15 mouse cellular contexts compared by ENCODE assay signal in genomic region chr19:56679213-56679965, GRCm38 (mm10). TPM values are rescaled to one million over a fixed set of nuclear protein-coding genes. Genes with fewer than 3 reads are reported as not detected.
DNase-seq lines count a peak whose midpoint lies in the region; ATAC-seq and TF ChIP-seq lines count a peak whose summit lies in the region.
"Had no signal": no experiment of that assay in that cellular context is flagged by ENCODE, and none has a peak within 500 bp of the region (broad histone marks: within the 10 kb centered on the region; RNA-seq: fewer than 3 reads in every experiment).

No protein-coding gene starts in this region.

- peaks cover 9% of the 10 kb centered on the region; the same call in 1 of the 2 replicates for H3K4me1 ChIP-seq in embryonic facial prominence, embryonic 14.5 days (ENCODE audit: control insufficient read depth, insufficient read depth, low read length)
- no peaks in the 10 kb centered on the region for H3K4me1 ChIP-seq in embryonic facial prominence, embryonic 10.5 days
- H3K4me1 ChIP-seq in neural tube, embryonic 15.5 days = peaks cover 11% of the 10 kb centered on the region
- no peaks in the 10 kb centered on the region for H3K4me1 ChIP-seq in forebrain, postnatal 0 days (ENCODE audit: insufficient read depth)
- H3K4me1 ChIP-seq: forebrain, embryonic 13.5 days had no signal

- no peaks in the 10 kb centered on the region for H3K9me3 ChIP-seq in embryonic facial prominence, embryonic 14.5 days (ENCODE audit: control insufficient read depth, low read length)
- H3K9me3 ChIP-seq in embryonic facial prominence, embryonic 10.5 days = no peaks in the 10 kb centered on the region
- no peaks in the 10 kb centered on the region for H3K9me3 ChIP-seq in neural tube, embryonic 15.5 days (replicated peaks)
- H3K9me3 ChIP-seq in forebrain, postnatal 0 days (ENCODE audit: low read length) = no peaks in the 10 kb centered on the region
- H3K9me3 ChIP-seq: forebrain, embryonic 13.5 days; intestine, embryonic 15.5 days; lung, embryonic 15.5 days had no signal

- WGBS in embryonic facial prominence, embryonic 14.5 days = 77% methylated on average over 18 of the region's 18 CpGs
- WGBS in embryonic facial prominence, embryonic 10.5 days = 86% methylated on average over 18 of the region's 18 CpGs
- WGBS in neural tube, embryonic 15.5 days = 85% methylated on average over 18 of the region's 18 CpGs
- 88% methylated on average over 18 of the region's 18 CpGs for WGBS in forebrain, postnatal 0 days

- no peaks in the 10 kb centered on the region for H3K27me3 ChIP-seq in embryonic facial prominence, embryonic 14.5 days (replicated peaks; ENCODE audit: control insufficient read depth, insufficient read depth, low read length)
- H3K27me3 ChIP-seq in embryonic facial prominence, embryonic 10.5 days (replicated peaks; ENCODE audit: low read depth, poor library complexity, severe bottlenecking) = no peaks in the 10 kb centered on the region
- H3K27me3 ChIP-seq in neural tube, embryonic 15.5 days (replicated peaks) = no peaks in the 10 kb centered on the region
- no peaks in the 10 kb centered on the region for H3K27me3 ChIP-seq in forebrain, postnatal 0 days (ENCODE audit: insufficient read depth, low read length)
- H3K27me3 ChIP-seq: forebrain, embryonic 13.5 days; intestine, embryonic 15.5 days; lung, embryonic 15.5 days had no signal

- peak; percentile 32 for DNase-seq in embryonic facial prominence, embryonic 14.5 days (ENCODE audit: low spot score)
- DNase-seq in embryonic facial prominence, embryonic 10.5 days (ENCODE audit: low spot score) = no peak
- peak; percentile 23 for DNase-seq in kidney, adult 9 months
- no peak for DNase-seq in kidney, adult 11 months
- DNase-seq in NIH3T3 (ENCODE audit: low read depth) = peak; percentile 65
- peak; percentile 48 for DNase-seq in induced T-regulatory cell, adult 2 months (ENCODE audit: low read depth)
- DNase-seq in forebrain, postnatal 0 days = no peak
- DNase-seq: cerebellum, adult 9-10 months; right cerebral cortex, postnatal 4 days had no signal

- H3K4me3 ChIP-seq in embryonic facial prominence, embryonic 14.5 days (ENCODE audit: low read depth, low read length) = no peak overlapping the region
- H3K4me3 ChIP-seq in embryonic facial prominence, embryonic 10.5 days = no peak overlapping the region
- no peak overlapping the region for H3K4me3 ChIP-seq in neural tube, embryonic 15.5 days (replicated peaks)
- H3K4me3 ChIP-seq in forebrain, postnatal 0 days (ENCODE audit: low read depth, low read length) = no peak overlapping the region
- H3K4me3 ChIP-seq: forebrain, embryonic 13.5 days; intestine, embryonic 15.5 days; lung, embryonic 15.5 days; myocyte had no signal

- no peak overlapping the region for H3K27ac ChIP-seq in embryonic facial prominence, embryonic 14.5 days (replicated peaks; ENCODE audit: low read depth, low read length)
- no peak overlapping the region for H3K27ac ChIP-seq in embryonic facial prominence, embryonic 10.5 days (replicated peaks)
- no peak overlapping the region for H3K27ac ChIP-seq in neural tube, embryonic 15.5 days (replicated peaks)
- H3K27ac ChIP-seq in forebrain, postnatal 0 days (ENCODE audit: low read depth, low read length) = no peak overlapping the region
- H3K27ac ChIP-seq: forebrain, embryonic 13.5 days; intestine, embryonic 15.5 days; lung, embryonic 15.5 days had no signal

- no peak overlapping the region for H3K9ac ChIP-seq in embryonic facial prominence, embryonic 14.5 days (ENCODE audit: low read depth, low read length)
- H3K9ac ChIP-seq in neural tube, embryonic 15.5 days (replicated peaks) = no peak overlapping the region
- no peak overlapping the region for H3K9ac ChIP-seq in forebrain, postnatal 0 days
- H3K9ac ChIP-seq: forebrain, embryonic 13.5 days; intestine, embryonic 15.5 days; lung, embryonic 15.5 days had no signal

- no peak for TF ChIP-seq CTCF in forebrain, postnatal 0 days (IDR thresholded peaks at IDR 0.05; ENCODE audit: low read depth)

- no peaks in the 10 kb centered on the region for H3K36me3 ChIP-seq in embryonic facial prominence, embryonic 14.5 days (ENCODE audit: control insufficient read depth, insufficient read depth, low read length)
- H3K36me3 ChIP-seq in embryonic facial prominence, embryonic 10.5 days (replicated peaks) = no peaks in the 10 kb centered on the region
- no peaks in the 10 kb centered on the region for H3K36me3 ChIP-seq in neural tube, embryonic 15.5 days
- H3K36me3 ChIP-seq in forebrain, postnatal 0 days (ENCODE audit: insufficient read depth) = no peaks in the 10 kb centered on the region
- H3K36me3 ChIP-seq: intestine, embryonic 15.5 days; lung, embryonic 15.5 days had no signal

- ATAC-seq in embryonic facial prominence, embryonic 14.5 days (ENCODE audit: low read depth) = no peak
- no peak for ATAC-seq in neural tube, embryonic 15.5 days (ENCODE audit: low FRiP score)
- no peak for ATAC-seq in forebrain, postnatal 0 days
- ATAC-seq: forebrain, embryonic 13.5 days; intestine, embryonic 15.5 days had no signal

- no peak overlapping the region for H3K4me2 ChIP-seq in embryonic facial prominence, embryonic 14.5 days (ENCODE audit: low read depth, low read length)
- no peak overlapping the region for H3K4me2 ChIP-seq in neural tube, embryonic 15.5 days
- no peak overlapping the region for H3K4me2 ChIP-seq in forebrain, postnatal 0 days (ENCODE audit: low read depth)
- H3K4me2 ChIP-seq: forebrain, embryonic 13.5 days; intestine, embryonic 15.5 days; lung, embryonic 15.5 days had no signal

RNA-seq across cellular contexts. Expression of gene Adrb1, which starts 42.6 kb away (rescaled TPM):
- 1.3 and 1.7 TPM in 2 replicates for polyA plus RNA-seq in embryonic facial prominence, embryonic 14.5 days (2014; fragmentation: Nextera tagmentation; extraction: Ambion mirVana)
- polyA plus RNA-seq in embryonic facial prominence, embryonic 10.5 days (2016; fragmentation: Nextera tagmentation; extraction: Ambion mirVana) = 0.24 and 0.26 TPM in 2 replicates
- 1.0 and 1.1 TPM in 2 replicates for polyA plus RNA-seq in neural tube, embryonic 15.5 days (2015; fragmentation: Nextera tagmentation; extraction: Ambion mirVana)
- total RNA-seq in forebrain, postnatal 0 days (2014; rRNA removed) = 7.3 and 8.5 TPM in 2 replicates
- polyA plus RNA-seq in forebrain, postnatal 0 days (2015; fragmentation: Nextera tagmentation; extraction: Ambion mirVana) = 2.8 and 3.4 TPM in 2 replicates
- total RNA-seq: megakaryocyte-erythroid progenitor cell, adult 5-6 weeks had no signal

Comparison
In these comparisons a context has a peak if more than half of its experiments do, and no peak if none do; other contexts are left out.
1. DNase-seq: peak in embryonic facial prominence, embryonic 14.5 days (single experiment), kidney, adult 9 months (single experiment), NIH3T3 (single experiment) and induced T-regulatory cell, adult 2 months (single experiment); none in embryonic facial prominence, embryonic 10.5 days (single experiment), kidney, adult 11 months (single experiment) and forebrain, postnatal 0 days (single experiment).